In genomic region chr1:36433616-36434015, GRCm38 (mm10) we compare ENCODE assay signal across 26 mouse cellular contexts.
"Had no signal": no experiment of that assay in that cellular context is flagged by ENCODE, and none has a peak within 500 bp of the region (broad histone marks: within the 10 kb centered on the region; RNA-seq: fewer than 3 reads in every experiment).

No protein-coding gene starts in this region.

- ATAC-seq: hindbrain, embryonic 16.5 days; inflammation-experienced regulatory T-cells, adult 6 months; intestine, embryonic 15.5 days; intestine, postnatal 0 days; liver, postnatal 0 days had no signal

- H3K4me2 ChIP-seq: heart, embryonic 12.5 days; hindbrain, embryonic 12.5 days; hindbrain, embryonic 14.5 days; intestine, embryonic 15.5 days; limb, embryonic 12.5 days; liver, embryonic 11.5 days; liver, embryonic 13.5 days; liver, embryonic 15.5 days had no signal

- H3K27me3 ChIP-seq: heart, embryonic 12.5 days; hindbrain, embryonic 12.5 days; intestine, embryonic 15.5 days; limb, embryonic 12.5 days; liver, embryonic 13.5 days; liver, embryonic 15.5 days had no signal

- H3K4me1 ChIP-seq: heart, embryonic 10.5 days; hindbrain, embryonic 10.5 days; hindbrain, embryonic 12.5 days; intestine, embryonic 15.5 days; limb, embryonic 10.5 days; limb, embryonic 12.5 days; liver, embryonic 13.5 days; liver, embryonic 15.5 days had no signal

- DNase-seq: gastrocnemius, adult 2 months; gastrocnemius, postnatal 10 days; gastrocnemius, postnatal 25 days; heart, adult 18-20 months; heart, postnatal 10 days; heart, postnatal 4 days; kidney, postnatal 4 days; liver; liver, embryonic 13.5 days; liver, postnatal 0 days had no signal

- H3K9ac ChIP-seq: heart, embryonic 12.5 days; hindbrain, embryonic 12.5 days; hindbrain, embryonic 14.5 days; intestine, embryonic 15.5 days; limb, embryonic 12.5 days; liver, embryonic 13.5 days; liver, embryonic 15.5 days; liver, postnatal 0 days had no signal

- H3K27ac ChIP-seq: gastrocnemius, adult 2 months; heart, embryonic 10.5 days; hindbrain, embryonic 10.5 days; hindbrain, embryonic 12.5 days; hindbrain, embryonic 14.5 days; intestine, embryonic 15.5 days; kidney, postnatal 0 days; layer of hippocampus, adult 2 months; left cerebral cortex, adult 2 months; limb, embryonic 10.5 days; limb, embryonic 12.5 days; liver, embryonic 13.5 days; liver, embryonic 15.5 days had no signal

- H3K9me3 ChIP-seq: heart, embryonic 10.5 days; heart, embryonic 12.5 days; hindbrain, embryonic 10.5 days; hindbrain, embryonic 12.5 days; intestine, embryonic 15.5 days; limb, embryonic 10.5 days; limb, embryonic 12.5 days; liver, embryonic 13.5 days; liver, embryonic 15.5 days had no signal

- H3K4me3 ChIP-seq: gastrocnemius, adult 2 months; heart, embryonic 10.5 days; heart, embryonic 12.5 days; hindbrain, embryonic 10.5 days; hindbrain, embryonic 12.5 days; intestine, embryonic 15.5 days; layer of hippocampus, adult 2 months; left cerebral cortex, adult 2 months; limb, embryonic 10.5 days; limb, embryonic 12.5 days; liver, embryonic 13.5 days; liver, embryonic 15.5 days had no signal
